Mouse (Mus musculus): Measurements from ENCODE around the gene Ctnnd1. TPM values are rescaled to one million over a fixed set of nuclear protein-coding genes. Genes with fewer than 3 reads are reported as not detected.

The Ctnnd1 gene
- polyA plus RNA-seq, 1 experiment, result not detected

DNA sequence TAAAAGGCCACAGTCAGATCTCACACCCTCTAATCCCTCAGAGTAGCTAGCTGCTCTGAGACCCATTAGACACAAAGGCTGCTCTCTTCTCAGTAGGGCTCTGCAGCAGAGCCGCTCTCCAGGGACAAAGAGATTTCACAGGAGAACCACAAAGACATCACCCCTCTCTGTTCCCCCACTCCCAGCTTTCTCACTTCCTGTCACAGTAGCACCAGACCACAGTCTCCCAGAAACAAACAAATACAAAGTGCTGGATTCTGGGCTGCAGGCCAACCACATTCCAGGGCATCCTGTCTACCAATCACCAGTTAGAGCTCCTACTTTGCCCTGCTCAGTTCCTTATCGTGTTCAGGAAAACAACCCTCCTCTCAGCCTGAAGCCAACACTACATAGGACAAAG lies 15.0 kb downstream of the Ctnnd1 start:
- no peak overlapping the region for H3K4me3 ChIP-seq (ENCODE audit: insufficient read depth, low read depth, low read length)
- 11% methylated on average over 2 of the region's 2 CpGs for WGBS
- H3K4me1 ChIP-seq (ENCODE audit: control insufficient read depth, insufficient read depth, low read length), result peaks cover 12% of the 10 kb centered on the region; the same call in 1 of the 2 replicates
- no peak for TF ChIP-seq POLR2A (IDR thresholded peaks at IDR 0.05; ENCODE audit: insufficient read depth, low read depth, low read length)
- H3K27ac ChIP-seq (ENCODE audit: insufficient read depth, low read depth, low read length), result peak overlapping the region; percentile 69

DNA sequence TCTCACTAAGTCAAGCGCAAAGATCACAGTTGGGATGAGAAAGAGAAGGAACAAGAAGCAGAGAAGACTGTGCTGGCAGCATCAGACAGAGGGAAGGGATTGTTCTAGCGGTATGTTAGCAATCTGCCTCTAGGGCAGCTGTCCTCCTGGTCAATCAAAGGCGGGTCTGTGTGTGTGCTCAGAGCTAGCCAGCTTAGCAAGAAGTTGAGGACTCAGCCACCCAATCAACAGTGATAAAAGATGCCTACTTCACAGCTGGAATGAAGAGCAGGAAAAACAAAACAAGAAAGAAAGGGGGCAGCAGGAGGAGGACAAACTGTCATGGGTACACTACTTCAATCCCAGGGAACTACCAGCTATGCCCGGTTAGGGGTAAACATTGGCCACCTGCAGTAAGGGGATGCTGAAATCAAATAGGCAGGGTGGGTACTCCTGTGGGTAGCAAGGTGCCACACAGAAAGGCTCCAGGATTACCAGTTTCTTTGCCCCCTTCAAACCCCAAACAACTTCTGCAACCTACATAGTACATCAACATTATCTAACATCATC lies 15.6 kb downstream of the Ctnnd1 start:
- no peak for TF ChIP-seq POLR2A (IDR thresholded peaks at IDR 0.05; ENCODE audit: insufficient read depth, low read depth, low read length)
- H3K27ac ChIP-seq (ENCODE audit: insufficient read depth, low read depth, low read length), result peak overlapping the region; percentile 69
- 29% methylated on average over 4 of the region's 4 CpGs for WGBS
- H3K4me3 ChIP-seq (ENCODE audit: insufficient read depth, low read depth, low read length), result no peak overlapping the region
- peaks cover 12% of the 10 kb centered on the region; the same call in 1 of the 2 replicates for H3K4me1 ChIP-seq (ENCODE audit: control insufficient read depth, insufficient read depth, low read length)

DNA sequence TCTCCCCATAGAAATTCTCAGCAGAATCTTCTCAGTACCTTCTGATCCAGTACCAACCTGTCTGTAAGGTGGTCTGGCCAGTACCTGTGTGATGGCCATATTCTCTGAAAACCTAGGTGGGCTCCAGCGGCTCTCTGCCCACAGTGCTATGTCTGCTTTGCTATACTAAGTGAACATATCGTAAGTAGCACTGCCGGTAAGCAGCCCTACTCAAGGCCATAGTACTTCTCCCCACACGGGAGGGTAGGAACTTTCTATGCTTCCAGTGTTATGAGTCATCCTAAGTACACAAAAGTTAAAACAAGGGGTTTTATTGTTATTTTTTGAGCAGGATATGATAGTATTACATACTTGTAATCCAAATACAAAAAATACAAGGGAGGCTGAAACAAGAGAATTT lies 16.6 kb downstream of the Ctnnd1 start:
- H3K4me1 ChIP-seq (ENCODE audit: control insufficient read depth, insufficient read depth, low read length), result peaks cover 12% of the 10 kb centered on the region; the same call in 1 of the 2 replicates
- WGBS, result 50% methylated on average over 4 of the region's 4 CpGs
- TF ChIP-seq CTCF (IDR thresholded peaks at IDR 0.05; ENCODE audit: insufficient read depth, low read depth, low read length) (no peak), POLR2A (IDR thresholded peaks at IDR 0.05; ENCODE audit: insufficient read depth, low read depth, low read length) (no peak)
- no peak overlapping the region for H3K4me3 ChIP-seq (ENCODE audit: insufficient read depth, low read depth, low read length)
- H3K27ac ChIP-seq (ENCODE audit: insufficient read depth, low read depth, low read length), result no peak overlapping the region

DNA sequence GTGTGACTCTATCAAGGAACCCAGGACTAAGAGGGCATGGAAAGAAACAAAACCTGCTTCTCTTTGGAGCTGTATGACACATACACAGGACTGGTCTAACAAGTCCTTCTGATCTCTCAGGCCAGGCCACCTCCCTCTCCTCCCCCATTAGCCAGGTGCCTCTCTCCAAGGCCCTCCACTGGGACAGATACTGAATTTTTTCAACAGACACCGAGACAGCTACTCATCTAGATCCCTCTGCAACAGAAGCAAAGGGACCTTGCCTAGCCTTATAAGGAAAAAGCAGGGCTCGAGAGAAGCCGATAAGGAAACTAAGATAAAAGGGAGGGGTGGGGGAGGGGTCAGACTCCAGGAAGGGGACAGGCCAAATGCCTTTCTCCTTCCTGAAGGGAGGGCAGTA lies 17.6 kb downstream of the Ctnnd1 start:
- WGBS, result 22% methylated on average over 3 of the region's 3 CpGs
- no peak overlapping the region for H3K27ac ChIP-seq (ENCODE audit: insufficient read depth, low read depth, low read length)
- TF ChIP-seq CTCF (IDR thresholded peaks at IDR 0.05; ENCODE audit: insufficient read depth, low read depth, low read length) (no peak), POLR2A (IDR thresholded peaks at IDR 0.05; ENCODE audit: insufficient read depth, low read depth, low read length) (no peak)
- H3K4me1 ChIP-seq (ENCODE audit: control insufficient read depth, insufficient read depth, low read length), result peaks cover 12% of the 10 kb centered on the region; the same call in 1 of the 2 replicates
- no peak overlapping the region for H3K4me3 ChIP-seq (ENCODE audit: insufficient read depth, low read depth, low read length)

DNA sequence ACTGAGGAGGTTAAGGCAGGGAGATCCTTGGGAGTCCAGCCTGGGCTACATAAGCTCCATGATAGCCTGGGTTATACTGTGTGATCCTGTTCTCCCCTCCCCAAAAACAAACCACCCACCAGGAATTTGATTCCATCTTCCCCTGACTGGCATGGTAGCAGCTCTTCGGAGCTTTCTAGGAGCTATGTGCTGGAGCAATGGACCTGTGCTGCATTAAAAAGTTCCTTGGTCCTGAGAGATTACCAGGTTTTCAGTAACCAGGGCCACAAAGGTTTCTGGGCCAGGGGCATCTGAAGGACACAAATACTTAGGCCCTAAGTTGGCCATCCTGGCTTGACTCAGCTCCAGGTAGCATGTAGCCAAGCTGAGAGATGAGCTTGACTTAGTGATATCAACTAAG lies 18.6 kb downstream of the Ctnnd1 start:
- WGBS, result 100% methylated on average over 1 of the region's 1 CpGs
- no peak overlapping the region for H3K4me3 ChIP-seq (ENCODE audit: insufficient read depth, low read depth, low read length)
- peaks cover 12% of the 10 kb centered on the region; the same call in 1 of the 2 replicates for H3K4me1 ChIP-seq (ENCODE audit: control insufficient read depth, insufficient read depth, low read length)
- no peak overlapping the region for H3K27ac ChIP-seq (ENCODE audit: insufficient read depth, low read depth, low read length)
- TF ChIP-seq CTCF (IDR thresholded peaks at IDR 0.05; ENCODE audit: insufficient read depth, low read depth, low read length), result no peak
- no peak for TF ChIP-seq POLR2A (IDR thresholded peaks at IDR 0.05; ENCODE audit: insufficient read depth, low read depth, low read length)

DNA sequence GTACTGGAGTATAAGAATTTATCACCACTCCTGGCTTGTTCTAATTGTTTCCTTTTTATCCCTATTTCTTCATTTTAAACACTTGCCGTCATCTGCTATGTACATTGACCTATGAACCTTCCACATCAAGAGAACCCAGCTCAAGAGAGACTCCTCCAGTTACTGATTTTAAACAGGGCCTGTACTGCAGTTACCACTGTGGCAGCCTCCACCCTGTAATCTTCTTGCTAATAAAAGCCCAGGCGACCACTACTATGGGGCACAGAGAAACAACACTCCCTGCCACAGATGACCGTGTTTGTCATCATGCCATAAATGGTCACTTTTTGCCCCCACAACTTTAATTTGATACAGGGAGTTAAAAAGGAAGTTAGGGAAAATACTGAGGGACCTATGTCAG lies 23.5 kb downstream of the Ctnnd1 start:
- no peak for TF ChIP-seq CTCF (IDR thresholded peaks at IDR 0.05; ENCODE audit: insufficient read depth, low read depth, low read length)
- TF ChIP-seq POLR2A (IDR thresholded peaks at IDR 0.05; ENCODE audit: insufficient read depth, low read depth, low read length), result no peak
- 52% methylated on average over 3 of the region's 3 CpGs for WGBS
- H3K4me3 ChIP-seq (ENCODE audit: insufficient read depth, low read depth, low read length), result no peak overlapping the region

DNA sequence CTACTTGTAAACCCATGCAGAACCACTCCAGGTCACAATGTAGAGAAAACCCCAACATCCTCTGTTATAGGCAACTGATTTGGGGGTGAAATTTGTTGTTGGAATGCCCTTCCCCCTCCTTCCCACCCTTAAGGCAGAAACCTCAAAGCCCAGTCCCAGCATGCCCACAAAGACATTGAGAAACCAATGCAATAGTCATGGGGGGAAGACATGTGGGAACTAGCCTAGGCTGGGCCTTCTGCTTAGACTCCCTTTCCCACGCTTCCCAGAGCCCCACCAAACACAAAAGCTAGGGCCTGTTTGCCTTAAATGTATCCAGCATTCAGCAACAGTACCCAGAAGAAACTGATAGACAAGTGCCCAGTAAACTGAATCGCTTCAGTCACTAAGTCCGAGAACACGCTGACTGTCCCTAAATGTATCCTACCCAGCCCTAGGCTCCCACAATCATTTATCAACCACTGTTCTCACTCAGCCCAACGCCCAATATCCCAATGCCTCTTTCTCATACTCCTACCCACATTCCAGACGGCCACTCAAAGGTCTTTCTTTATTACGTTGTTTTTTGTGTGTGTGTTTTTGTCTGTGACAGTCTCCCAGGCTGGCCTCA lies 24.1 kb downstream of the Ctnnd1 start:
- no peak overlapping the region for H3K27ac ChIP-seq (ENCODE audit: insufficient read depth, low read depth, low read length)
- WGBS, result 72% methylated on average over 7 of the region's 7 CpGs
- TF ChIP-seq CTCF (IDR thresholded peaks at IDR 0.05; ENCODE audit: insufficient read depth, low read depth, low read length) (no peak), POLR2A (IDR thresholded peaks at IDR 0.05; ENCODE audit: insufficient read depth, low read depth, low read length) (no peak)

More for the DNA sequence above, 23.5 kb downstream of the Ctnnd1 start:
- Histone ChIP-seq H3K4me1 (ENCODE audit: control insufficient read depth, insufficient read depth, low read length) (peaks cover 2% of the 10 kb centered on the region; the same call in 1 of the 2 replicates), H3K27ac (ENCODE audit: insufficient read depth, low read depth, low read length) (no peak overlapping the region)

DNA sequence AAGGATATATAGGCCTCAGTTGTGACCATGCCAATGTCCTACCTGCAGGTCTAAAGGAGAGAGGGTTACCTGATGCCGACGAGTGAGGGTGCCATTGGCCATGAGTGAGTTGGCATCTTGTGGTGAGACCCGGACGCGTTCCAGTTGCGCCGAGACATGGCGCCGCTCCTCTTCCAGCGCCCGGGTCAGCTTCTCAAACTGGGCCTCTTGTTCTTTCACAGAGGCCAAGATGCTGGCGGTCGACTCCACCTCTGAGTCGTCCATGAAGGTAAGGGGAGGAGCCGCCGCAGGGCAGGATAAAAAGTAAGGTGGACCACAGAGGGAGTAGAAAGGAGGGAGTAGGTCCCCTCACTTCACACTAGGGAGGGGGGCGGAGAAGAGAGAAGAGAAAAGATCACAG lies 26.4 kb downstream of the Ctnnd1 start:
- H3K4me1 ChIP-seq (ENCODE audit: control insufficient read depth, insufficient read depth, low read length), result peaks cover 2% of the 10 kb centered on the region; the same call in 1 of the 2 replicates
- 96% methylated on average over 17 of the region's 17 CpGs for WGBS
- TF ChIP-seq POLR2A (IDR thresholded peaks at IDR 0.05; ENCODE audit: insufficient read depth, low read depth, low read length) (no peak), CTCF (IDR thresholded peaks at IDR 0.05; ENCODE audit: insufficient read depth, low read depth, low read length) (no peak)
- no peak overlapping the region for H3K4me3 ChIP-seq (ENCODE audit: insufficient read depth, low read depth, low read length)
- H3K27ac ChIP-seq (ENCODE audit: insufficient read depth, low read depth, low read length), result no peak overlapping the region

More for the DNA sequence above, 24.1 kb downstream of the Ctnnd1 start:
- Histone ChIP-seq H3K4me3 (ENCODE audit: insufficient read depth, low read depth, low read length) (no peak overlapping the region), H3K4me1 (ENCODE audit: control insufficient read depth, insufficient read depth, low read length) (peaks cover 2% of the 10 kb centered on the region; the same call in 1 of the 2 replicates)

DNA sequence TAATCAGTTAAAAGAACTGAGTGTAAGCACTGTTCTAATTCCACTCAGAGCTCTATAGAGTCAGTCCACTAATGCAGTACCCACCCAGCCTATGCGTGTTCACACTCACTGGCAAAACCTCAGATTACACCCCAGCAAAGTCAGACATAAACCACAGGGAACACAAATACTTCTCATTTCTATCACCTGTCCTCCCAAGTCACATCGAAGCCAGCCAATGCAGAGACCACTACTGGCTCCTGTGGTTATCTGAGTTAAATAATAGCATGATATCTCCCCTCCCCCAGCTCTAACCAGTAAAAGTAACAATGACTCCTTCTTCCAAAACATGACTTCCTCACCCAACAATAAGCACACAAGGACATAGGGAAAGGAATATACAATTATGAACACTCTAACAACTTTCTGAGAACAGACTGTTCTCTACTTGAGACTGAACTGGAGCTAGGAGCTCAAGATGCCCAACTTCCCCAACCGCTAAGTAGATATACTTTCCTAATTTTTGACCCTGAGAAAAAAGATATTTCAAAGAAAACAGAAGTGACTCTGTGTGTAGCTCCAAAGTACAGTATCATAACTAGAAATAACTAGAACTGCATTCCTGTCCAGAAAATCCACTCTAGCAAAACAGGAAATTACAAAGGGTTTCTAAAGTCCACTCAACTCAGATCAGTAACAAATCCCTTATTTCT lies 27.0 kb downstream of the Ctnnd1 start:
- no peak for TF ChIP-seq POLR2A (IDR thresholded peaks at IDR 0.05; ENCODE audit: insufficient read depth, low read depth, low read length)
- no peak for TF ChIP-seq CTCF (IDR thresholded peaks at IDR 0.05; ENCODE audit: insufficient read depth, low read depth, low read length)
- peaks cover 2% of the 10 kb centered on the region; the same call in 1 of the 2 replicates for H3K4me1 ChIP-seq (ENCODE audit: control insufficient read depth, insufficient read depth, low read length)
- 87% methylated on average over 3 of the region's 3 CpGs for WGBS
- no peak overlapping the region for H3K27ac ChIP-seq (ENCODE audit: insufficient read depth, low read depth, low read length)
- H3K4me3 ChIP-seq (ENCODE audit: insufficient read depth, low read depth, low read length), result no peak overlapping the region
